Mouse (Mus musculus): ENCODE measurements at regions not wholly inside any gene's neighbourhood (a gene's known extent, or its start where the extent isn't known, plus 50 kb on each side); places are given as distances from the start of the nearest gene placed in this dataset.
A peak's percentile ranks its signal among the peaks of the same experiment; 100 is the strongest.

GRCm38 (mm10) chr12:54264893-54265835, 61.5 kb upstream of the Egln3 start:
- DNase-seq, result no peak

- DNase-seq, result no peak
Measured at GRCm38 (mm10) chr12:54264418-54264733, 60.7 kb upstream of the Egln3 start.

GRCm38 (mm10) chr12:54263733-54264417, 60.2 kb upstream of the Egln3 start:
- peak; percentile 14 for DNase-seq

DNA sequence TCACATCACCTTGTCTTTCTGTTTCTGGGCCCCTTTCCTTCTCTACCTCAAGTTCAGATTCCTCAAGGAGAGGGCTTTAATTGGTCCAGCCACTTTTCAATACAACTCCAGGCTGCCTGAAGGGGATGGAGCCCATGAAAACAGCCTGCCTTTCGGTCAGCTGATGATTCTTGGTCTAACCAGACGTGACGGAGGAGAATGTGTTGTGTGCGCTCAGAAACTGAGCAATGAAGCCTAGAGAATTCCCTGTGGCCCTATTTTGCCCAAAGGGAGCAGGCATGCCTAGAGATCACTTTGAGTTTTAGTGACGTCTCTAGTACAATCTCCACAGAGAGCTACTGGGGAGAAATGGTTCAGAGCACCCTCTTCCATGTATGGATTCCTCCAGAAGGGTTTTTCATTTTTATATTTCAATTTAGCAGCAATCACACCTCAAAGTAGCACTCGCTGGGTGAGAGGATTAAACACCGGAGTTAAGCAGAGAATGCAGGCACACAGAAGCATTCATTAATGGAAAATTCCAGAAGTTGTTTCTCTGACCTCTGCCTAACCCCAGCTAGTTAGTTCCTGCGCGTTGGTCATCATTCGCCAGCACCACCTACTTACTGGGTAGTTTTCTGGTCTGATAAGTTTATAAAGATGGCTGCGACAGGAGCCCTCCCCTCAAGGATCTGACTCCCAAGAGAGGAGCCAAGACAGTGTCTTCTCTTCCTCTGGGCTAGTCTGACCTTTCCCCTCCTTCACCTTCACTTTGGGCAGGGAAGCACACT, 58.8 kb upstream of the Egln3 start:
- peak; percentile 42 for DNase-seq

DNA sequence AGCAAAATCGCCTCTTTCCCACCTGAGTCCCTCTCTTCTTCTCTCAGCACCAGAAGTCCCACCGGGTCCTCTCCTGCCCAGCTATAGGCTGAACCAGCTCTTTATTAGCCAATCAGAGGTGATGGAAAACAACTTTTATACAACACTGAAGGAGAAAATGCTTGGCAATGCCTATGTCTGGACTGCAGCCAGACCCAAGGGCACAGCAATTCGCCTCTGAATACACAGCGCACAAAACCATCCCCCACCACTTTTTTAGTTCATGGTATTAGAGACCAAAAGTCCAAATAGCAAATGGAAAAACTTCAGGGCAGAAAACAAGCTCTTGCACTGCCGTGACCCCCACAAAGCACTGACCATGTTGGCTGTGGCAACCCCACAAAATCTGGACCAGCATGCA, 57.8 kb upstream of the Egln3 start:
- DNase-seq, result peak; percentile 65

- DNase-seq, result no peak
Measured at GRCm38 (mm10) chr12:54260502-54260901, 56.8 kb upstream of the Egln3 start.

DNA sequence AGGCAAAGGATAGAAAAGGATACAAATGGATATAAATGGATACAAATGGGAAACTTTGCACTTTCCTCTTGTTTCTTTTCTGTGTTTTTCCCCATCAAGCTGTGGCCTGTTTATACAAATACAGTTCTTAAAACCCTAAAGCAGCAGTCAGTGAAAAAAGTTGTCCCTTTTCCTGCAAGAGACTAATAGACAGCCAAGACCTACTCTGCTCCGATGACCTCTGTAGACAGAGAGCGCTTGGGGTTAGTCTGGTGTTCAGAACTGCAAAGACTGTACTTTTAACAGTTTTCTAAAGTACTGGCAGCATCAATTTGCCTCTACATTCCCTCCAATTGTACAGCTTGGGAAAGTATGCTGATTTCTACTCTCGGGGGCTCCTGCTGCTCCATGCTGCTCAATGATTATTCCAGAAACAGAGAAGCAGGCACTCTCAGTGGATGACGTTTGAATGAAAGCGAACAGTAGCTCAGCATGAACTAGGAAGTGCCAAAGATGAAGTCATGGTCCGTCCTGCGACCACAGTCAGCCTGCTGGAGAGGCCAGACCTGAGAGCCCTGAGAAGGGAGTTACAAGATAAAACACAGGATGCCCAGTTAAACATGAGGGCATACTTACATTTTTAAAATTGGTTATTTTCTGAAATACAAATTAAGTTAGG, 54.2 kb upstream of the Egln3 start:
- DNase-seq, result no peak

GRCm38 (mm10) chr12:54256506-54257128, 53.0 kb upstream of the Egln3 start:
- no peak for DNase-seq
